Mouse (Mus musculus) forebrain, embryonic 11.5 days (tissue): ENCODE results near the gene Ly6g6d. TPM values are rescaled to one million over a fixed set of nuclear protein-coding genes. Genes with fewer than 3 reads are reported as not detected.
A peak's percentile ranks its signal among the peaks of the same experiment; 100 is the strongest.

Source experiments
- ATAC-seq: fragments of 200-750 bp; cut with Nextera tagmentation; replicated peaks from 2 replicates; pipeline ENCODE4 v1.8.0; 2017; ENCODE audit warnings: moderate TSS enrichment; ENCODE audit not compliant: low FRiP score
- DNase-seq: peaks from one replicate; pipeline ENCODE4 v3.0.0-alpha.2; 2017; ENCODE audit warnings: low spot score
- H3K27ac ChIP-seq: fragments of 300-500 bp; sonication (generic); 2 replicates; pipeline ENCODE4 v1.5.1; 2014; ENCODE audit warnings: low read depth, low read length
- H3K27me3 ChIP-seq: fragments of 300-500 bp; sonication (generic); 2 replicates; pipeline ENCODE4 v1.6.1; 2014; ENCODE audit warnings: mild to moderate bottlenecking, low read length, mixed read lengths; ENCODE audit not compliant: control insufficient read depth, insufficient read depth
- H3K36me3 ChIP-seq: fragments of 300-500 bp; sonication (generic); 2 replicates; pipeline ENCODE4 v1.6.1; 2014; ENCODE audit warnings: mild to moderate bottlenecking, low read length, moderate library complexity, mixed read lengths; ENCODE audit not compliant: control insufficient read depth, insufficient read depth
- H3K4me1 ChIP-seq: fragments of 300-500 bp; sonication (generic); replicated peaks from 2 replicates; pipeline ENCODE4 v1.6.1; 2014; ENCODE audit warnings: low read length, mixed read lengths; ENCODE audit not compliant: control insufficient read depth, insufficient read depth
- H3K4me2 ChIP-seq: fragments of 300-500 bp; sonication (generic); 2 replicates; pipeline ENCODE4 v1.6.1; 2014; ENCODE audit warnings: low read depth, mild to moderate bottlenecking, low read length, moderate library complexity, mixed read lengths; ENCODE audit not compliant: severe bottlenecking
- H3K4me3 ChIP-seq: fragments of 300-500 bp; sonication (generic); 2 replicates; pipeline ENCODE4 v1.5.1; 2014; ENCODE audit warnings: low read depth, low read length
- H3K9ac ChIP-seq: fragments of 300-500 bp; sonication (generic); 2 replicates; pipeline ENCODE4 v1.6.1; 2014; ENCODE audit warnings: low read length
- H3K9me3 ChIP-seq: fragments of 300-500 bp; sonication (generic); 2 replicates; pipeline ENCODE4 v1.6.1; 2016; ENCODE audit warnings: low read length, mixed read lengths; ENCODE audit not compliant: control insufficient read depth
- WGBS: fragments of 180-500 bp; shearing (Covaris S2); extraction: QIAGEN DNeasy Blood & Tissue Kit; methylation state at CpG from one replicate; pipeline ENCODE4 v1.1.7; 2014; 5-methylcytosine and 5-hydroxymethylcytosine counted together
- polyA plus RNA-seq: library from polyadenylated mRNA; unstranded; fragments of >200 nt; fragmentation: Nextera tagmentation; extraction: Ambion mirVana; gene quantifications from 2 replicates; pipeline ENCODE4 v1.2.1, GENCODE M21; 2014

Ly6g6d gene
- polyA plus RNA-seq, 1 experiment from 2014 or later = 1.8 TPM

- Histone ChIP-seq H3K27me3 (no peaks in the 10 kb centered on the region), H3K36me3 (peaks cover 5% of the 10 kb centered on the region), H3K27ac (peak overlapping the region; percentile 86), H3K4me3 (peak overlapping the region; percentile 58), H3K9me3 (no peaks in the 10 kb centered on the region; the same call in none of the 2 replicates), H3K9ac (peak overlapping the region; percentile 79), H3K4me2 (peak overlapping the region; percentile 88), H3K4me1 (peaks cover 32% of the 10 kb centered on the region)
- DNase-seq (peak; percentile 82), ATAC-seq (no peak)
- 2% methylated on average over 27 of the region's 27 CpGs for WGBS
Measured at GRCm38 (mm10) chr17:35050126-35050750, 27.6 kb downstream of the Ly6g6d start.

DNA sequence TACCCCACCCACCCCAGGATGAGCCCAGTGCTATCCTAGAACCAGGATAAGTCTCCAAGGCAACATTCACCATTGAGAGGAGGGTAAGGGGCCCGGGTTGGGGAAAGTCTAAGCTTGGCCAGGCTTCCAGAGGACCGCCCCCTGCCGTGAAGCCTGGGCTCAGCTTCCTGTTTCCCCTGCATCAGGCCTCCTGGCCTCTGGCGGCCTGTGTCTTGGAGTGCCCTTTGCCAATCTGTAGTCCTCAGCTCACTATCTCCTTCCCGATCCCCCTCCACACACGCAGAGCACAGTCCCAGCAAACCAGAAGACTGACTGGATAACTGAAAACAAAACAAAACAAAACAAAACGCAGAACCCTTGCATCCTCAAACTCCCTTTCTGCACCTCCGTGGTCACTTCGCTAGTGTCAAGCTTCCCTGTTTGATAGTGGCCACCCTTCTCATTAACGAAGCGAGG is 28.3 kb downstream of the Ly6g6d start, which contains the start of gene Clic1:
TSS of gene Clic1 (plus strand) at position 406 of the 456 bp plus-strand sequence.
- Histone ChIP-seq H3K27ac (peak within 1 kb of the TSS; percentile 86), H3K36me3 (peaks cover 5% of the 10 kb centered on the region), H3K9me3 (no peaks in the 10 kb centered on the region; the same call in none of the 2 replicates), H3K4me1 (peaks cover 32% of the 10 kb centered on the region), H3K27me3 (no peaks in the 10 kb centered on the region), H3K9ac (peak within 1 kb of the TSS; percentile 79), H3K4me2 (peak within 1 kb of the TSS; percentile 88), H3K4me3 (peak within 1 kb of the TSS; percentile 58)
- peak; percentile 88 for DNase-seq
- 1% methylated on average over 11 of the region's 11 CpGs for WGBS
- peak; percentile 5; the same call in 1 of the 2 replicates for ATAC-seq

GRCm38 (mm10) chr17:35048932-35049440 is 28.9 kb downstream of the Ly6g6d start:
- Histone ChIP-seq H3K4me2 (peak overlapping the region; percentile 88; the same call in 1 of the 2 replicates), H3K4me3 (no peak overlapping the region), H3K9me3 (no peaks in the 10 kb centered on the region; the same call in 1 of the 2 replicates), H3K9ac (peak overlapping the region; percentile 79; the same call in 1 of the 2 replicates), H3K36me3 (peaks cover under 1% of the 10 kb centered on the region; the same call in 1 of the 2 replicates), H3K27me3 (no peaks in the 10 kb centered on the region), H3K4me1 (peaks cover 32% of the 10 kb centered on the region), H3K27ac (peak overlapping the region; percentile 86)
- ATAC-seq = no peak
- DNase-seq = peak; percentile 43
- WGBS = 79% methylated on average over 5 of the region's 5 CpGs

- H3K4me2 ChIP-seq = 0 out of 2 replicates have a peak overlapping the region, but pooled peaks have one; percentile 18
- H3K27ac ChIP-seq = no peak overlapping the region
- no peak for DNase-seq
- peak overlapping the region; percentile 27; the same call in 1 of the 2 replicates for H3K9ac ChIP-seq
- no peaks in the 10 kb centered on the region for H3K27me3 ChIP-seq
- no peaks in the 10 kb centered on the region for H3K9me3 ChIP-seq
- WGBS = 46% methylated on average over 11 of the region's 11 CpGs
- H3K4me3 ChIP-seq = no peak overlapping the region
- ATAC-seq = no peak
- H3K4me1 ChIP-seq = peaks cover 32% of the 10 kb centered on the region
- H3K36me3 ChIP-seq = no peaks in the 10 kb centered on the region
Measured at GRCm38 (mm10) chr17:35048149-35048931, 29.5 kb downstream of the Ly6g6d start.

DNA sequence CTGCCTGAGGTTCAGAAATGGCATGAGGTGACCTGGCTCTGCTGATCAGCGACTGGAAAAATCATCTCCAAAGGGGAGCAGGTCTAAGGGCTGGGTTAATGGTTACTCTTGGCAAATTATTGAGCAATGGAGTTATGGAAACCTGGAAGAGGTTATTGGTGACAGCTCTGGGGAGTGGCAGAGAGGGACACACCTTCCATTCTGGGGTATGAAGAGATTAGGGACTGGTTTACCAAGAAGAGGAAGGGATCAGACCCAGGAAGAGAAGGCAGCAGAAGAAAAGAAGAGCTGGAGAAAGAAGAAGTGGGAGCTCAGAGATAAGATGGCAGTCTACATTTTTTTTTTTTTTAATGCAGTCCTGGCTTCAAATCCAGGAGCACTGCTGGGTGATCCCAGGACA is 30.2 kb downstream of the Ly6g6d start:
- peak overlapping the region; percentile 25; the same call in 1 of the 2 replicates for H3K9ac ChIP-seq
- 50% methylated on average over 1 of the region's 1 CpGs for WGBS
- H3K36me3 ChIP-seq = no peaks in the 10 kb centered on the region
- ATAC-seq (no peak), DNase-seq (no peak)
- no peaks in the 10 kb centered on the region for H3K9me3 ChIP-seq
- peak overlapping the region; percentile 39; the same call in 1 of the 2 replicates for H3K27ac ChIP-seq
- no peak overlapping the region for H3K4me3 ChIP-seq
- no peaks in the 10 kb centered on the region for H3K27me3 ChIP-seq
- H3K4me2 ChIP-seq = no peak overlapping the region
- H3K4me1 ChIP-seq = peaks cover 32% of the 10 kb centered on the region

- Histone ChIP-seq H3K27me3 (no peaks in the 10 kb centered on the region), H3K4me2 (peak within 1 kb of the TSS; percentile 89), H3K36me3 (no peaks in the 10 kb centered on the region), H3K27ac (peak within 1 kb of the TSS; percentile 62), H3K4me1 (peaks cover 27% of the 10 kb centered on the region), H3K9ac (peak within 1 kb of the TSS; percentile 93), H3K4me3 (peak within 1 kb of the TSS; percentile 39), H3K9me3 (no peaks in the 10 kb centered on the region)
- 3% methylated on average over 33 of the region's 33 CpGs for WGBS
- DNase-seq = peak; percentile 100
- peak; percentile 98 for ATAC-seq
Measured at GRCm38 (mm10) chr17:35046681-35047455, 31.0 kb downstream of the Ly6g6d start, which contains the start of gene Msh5. Gene Msh5, minus strand, starts transcription at chr17:35046745.

DNA sequence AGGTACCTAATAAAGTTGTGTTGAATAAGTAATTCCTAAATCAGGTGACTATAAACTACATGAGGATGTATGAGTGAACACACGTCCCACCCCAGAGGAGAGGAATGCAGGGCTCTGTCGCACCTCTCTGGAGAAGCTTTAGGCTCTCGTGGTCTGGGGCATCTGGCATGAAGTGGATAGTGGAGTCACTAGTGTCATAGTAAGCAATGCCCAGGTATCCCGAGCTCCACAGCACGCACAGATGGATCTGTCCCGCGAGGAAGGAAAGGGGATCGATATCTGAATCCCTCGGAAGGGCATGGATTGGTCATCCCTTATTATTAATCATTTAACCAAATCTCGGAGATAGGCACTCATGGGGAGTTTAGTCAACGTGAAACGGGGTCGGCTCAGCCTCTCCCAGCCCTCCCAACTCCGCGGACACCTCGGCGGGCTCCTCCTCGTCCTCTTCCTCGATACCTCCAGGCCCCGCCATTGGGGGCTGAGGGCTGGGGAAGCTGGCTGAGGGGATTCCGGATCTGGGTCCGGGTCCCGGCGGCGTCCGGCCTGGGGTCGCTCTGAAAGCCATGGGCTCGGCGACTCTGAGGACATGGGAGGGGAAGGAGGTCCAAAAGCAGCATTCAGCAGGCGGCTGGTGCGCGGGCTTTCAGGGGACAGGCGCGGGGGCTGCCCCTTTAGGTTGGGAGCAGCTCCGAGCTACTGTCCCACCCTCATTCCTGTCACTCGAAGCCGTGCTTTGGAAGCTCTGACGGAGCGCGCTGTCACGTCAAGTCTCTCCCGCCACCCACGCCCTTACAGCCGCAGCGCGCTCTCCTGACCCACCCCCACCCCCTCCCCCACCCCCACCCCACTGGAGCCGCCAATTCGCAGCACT is 31.8 kb downstream of the Ly6g6d start:
- peak; percentile 76 for ATAC-seq
- Histone ChIP-seq H3K27me3 (no peaks in the 10 kb centered on the region), H3K9ac (peak overlapping the region; percentile 93), H3K4me2 (peak overlapping the region; percentile 89), H3K4me1 (peaks cover 21% of the 10 kb centered on the region), H3K27ac (peak overlapping the region; percentile 62), H3K36me3 (no peaks in the 10 kb centered on the region), H3K9me3 (no peaks in the 10 kb centered on the region), H3K4me3 (peak overlapping the region; percentile 39)
- 6% methylated on average over 48 of the region's 48 CpGs for WGBS
- no peak for DNase-seq
